Mouse (Mus musculus) heart, embryonic 11.5 days (tissue): ENCODE results near the gene Bcan. TPM values are rescaled to one million over a fixed set of nuclear protein-coding genes. Genes with fewer than 3 reads are reported as not detected.

Experiments
- ATAC-seq: fragments of 200-750 bp; cut with Nextera tagmentation; replicated peaks from 2 replicates; pipeline ENCODE4 v1.8.0; 2017; ENCODE audit warnings: moderate library complexity; ENCODE audit not compliant: insufficient number of reproducible peaks, low FRiP score, low TSS enrichment
- H3K27ac ChIP-seq: fragments of 300-500 bp; sonication (generic); 2 replicates; pipeline ENCODE4 v1.5.1; 2014; ENCODE audit warnings: mild to moderate bottlenecking, low read depth, low read length
- H3K27me3 ChIP-seq: fragments of 300-500 bp; sonication (generic); 2 replicates; pipeline ENCODE4 v1.6.1; 2014; ENCODE audit warnings: mild to moderate bottlenecking, low read length, mixed read lengths; ENCODE audit not compliant: control insufficient read depth, insufficient read depth
- H3K36me3 ChIP-seq: fragments of 300-500 bp; sonication (generic); 2 replicates; pipeline ENCODE4 v1.6.1; 2014; ENCODE audit warnings: mild to moderate bottlenecking, low read length, moderate library complexity, mixed read lengths; ENCODE audit not compliant: control insufficient read depth, insufficient read depth
- H3K4me1 ChIP-seq: fragments of 300-500 bp; sonication (generic); 2 replicates; pipeline ENCODE4 v1.6.1; 2014; ENCODE audit warnings: low read length; ENCODE audit not compliant: control insufficient read depth, insufficient read depth
- H3K4me2 ChIP-seq: fragments of 300-500 bp; sonication (generic); 2 replicates; pipeline ENCODE4 v1.6.1; 2014; ENCODE audit warnings: mild to moderate bottlenecking, moderate library complexity
- H3K4me3 ChIP-seq: fragments of 300-500 bp; sonication (generic); 2 replicates; pipeline ENCODE4 v1.5.1; 2014; ENCODE audit warnings: low read depth, low read length
- H3K9ac ChIP-seq: fragments of 300-500 bp; sonication (generic); 2 replicates; pipeline ENCODE4 v1.6.1; 2014; ENCODE audit warnings: mild to moderate bottlenecking, low read depth, low read length, moderate library complexity
- H3K9me3 ChIP-seq: fragments of 300-500 bp; sonication (generic); replicated peaks from 2 replicates; pipeline ENCODE4 v1.6.1; 2016; ENCODE audit warnings: low read length; ENCODE audit not compliant: control insufficient read depth
- WGBS: fragments of 180-500 bp; shearing (Covaris S2); extraction: QIAGEN DNeasy Blood & Tissue Kit; methylation state at CpG from one replicate; pipeline ENCODE4 v1.1.7; 2014; ENCODE audit not compliant: insufficient replicate concordance; 5-methylcytosine and 5-hydroxymethylcytosine counted together
- polyA plus RNA-seq: library from polyadenylated mRNA; unstranded; fragments of >200 nt; fragmentation: Nextera tagmentation; extraction: Ambion mirVana; gene quantifications from 2 replicates; pipeline ENCODE4 v1.2.1, GENCODE M21; 2014

The Bcan gene
- polyA plus RNA-seq, result not detected in 2 replicates

- Histone ChIP-seq H3K4me3 (peak within 1 kb of the TSS; percentile 38), H3K4me2 (peak within 1 kb of the TSS; percentile 66), H3K9me3 (peaks cover 4% of the 10 kb centered on the region; the same call in 1 of the 2 replicates), H3K4me1 (peaks cover 9% of the 10 kb centered on the region; the same call in 1 of the 2 replicates), H3K27me3 (peaks cover 94% of the 10 kb centered on the region), H3K36me3 (no peaks in the 10 kb centered on the region), H3K9ac (no peak within 1 kb of the TSS), H3K27ac (no peak within 1 kb of the TSS)
- under 1% methylated on average over 37 of the region's 39 CpGs for WGBS
- ATAC-seq, result no peak
Measured at GRCm38 (mm10) chr3:88000181-88000580, at the start of gene Bcan. Bcan (minus strand) TSS chr3:88000230.

GRCm38 (mm10) chr3:88049532-88049931 lies 49.5 kb upstream of the Bcan start:
- no peak for ATAC-seq
- H3K27me3 ChIP-seq, result no peaks in the 10 kb centered on the region
- H3K9me3 ChIP-seq, result no peaks in the 10 kb centered on the region
- WGBS, result 65% methylated on average over 3 of the region's 3 CpGs
- H3K9ac ChIP-seq, result no peak overlapping the region
- no peak overlapping the region for H3K27ac ChIP-seq
- no peak overlapping the region for H3K4me3 ChIP-seq
- no peak overlapping the region for H3K4me2 ChIP-seq
- peaks cover 11% of the 10 kb centered on the region for H3K36me3 ChIP-seq
- H3K4me1 ChIP-seq, result 0 out of 2 replicates have a peak, but pooled peaks cover 3% of the 10 kb centered on the region

- Histone ChIP-seq H3K9me3 (no peaks in the 10 kb centered on the region), H3K27me3 (peaks cover 8% of the 10 kb centered on the region; the same call in 1 of the 2 replicates), H3K4me3 (peak within 1 kb of the TSS; percentile 78), H3K9ac (peak within 1 kb of the TSS; percentile 74), H3K27ac (peak within 1 kb of the TSS; percentile 54; the same call in 1 of the 2 replicates), H3K36me3 (no peaks in the 10 kb centered on the region), H3K4me1 (no peaks in the 10 kb centered on the region), H3K4me2 (peak within 1 kb of the TSS; percentile 83)
- WGBS, result 8% methylated on average over 36 of the region's 36 CpGs
- ATAC-seq, result peak; percentile 80
Measured at GRCm38 (mm10) chr3:88042661-88043421, 42.8 kb upstream of the Bcan start, which contains the start of gene Gpatch4. Gpatch4 (plus strand) TSS chr3:88043108.

DNA sequence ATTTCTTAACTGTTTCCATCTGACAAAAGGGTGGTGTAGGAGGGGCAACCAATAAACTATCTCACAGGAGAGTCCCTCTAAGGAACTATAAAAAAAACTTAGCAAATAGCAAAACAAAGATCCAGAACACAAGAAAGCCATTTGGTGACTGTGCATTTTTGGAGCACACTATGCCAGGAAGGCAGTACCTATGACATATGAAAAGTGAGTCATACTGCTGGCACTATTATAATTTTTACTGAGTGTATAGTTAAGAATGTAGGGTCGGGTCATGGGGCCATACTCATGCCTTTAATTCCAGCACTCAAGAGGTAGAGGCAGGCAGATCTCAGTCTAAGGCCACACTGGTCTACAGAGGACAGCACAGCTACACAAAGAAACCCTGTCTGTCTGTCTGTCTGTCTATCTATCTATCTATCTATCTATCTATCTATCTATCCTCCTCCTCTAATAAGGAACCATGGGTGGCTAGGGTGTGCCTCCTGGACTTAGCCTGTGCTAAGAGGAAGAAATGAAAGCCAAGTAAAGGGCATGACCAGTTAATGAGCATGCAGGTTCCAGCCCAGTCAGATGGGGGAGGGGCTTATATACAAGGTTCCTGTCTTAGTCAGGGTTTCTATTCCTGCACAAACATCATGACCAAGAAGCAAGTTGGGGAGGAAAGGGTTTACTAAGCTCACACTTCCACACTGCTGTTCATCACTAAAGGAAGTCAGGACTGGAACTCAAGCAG lies 35.7 kb upstream of the Bcan start:
- no peak overlapping the region for H3K9ac ChIP-seq
- H3K27ac ChIP-seq, result no peak overlapping the region
- peaks cover 23% of the 10 kb centered on the region for H3K27me3 ChIP-seq
- H3K4me3 ChIP-seq, result no peak overlapping the region
- 62% methylated on average over 1 of the region's 1 CpGs for WGBS
- H3K36me3 ChIP-seq, result no peaks in the 10 kb centered on the region
- ATAC-seq, result no peak
- H3K4me1 ChIP-seq, result no peaks in the 10 kb centered on the region
- H3K4me2 ChIP-seq, result no peak overlapping the region
- H3K9me3 ChIP-seq, result no peaks in the 10 kb centered on the region

- Histone ChIP-seq H3K4me2 (no peak overlapping the region), H3K27ac (no peak overlapping the region), H3K4me1 (no peaks in the 10 kb centered on the region), H3K36me3 (no peaks in the 10 kb centered on the region), H3K4me3 (no peak overlapping the region), H3K9me3 (no peaks in the 10 kb centered on the region), H3K27me3 (peaks cover 28% of the 10 kb centered on the region), H3K9ac (no peak overlapping the region)
- ATAC-seq, result no peak
- WGBS, result 52% methylated on average over 5 of the region's 5 CpGs
Measured at GRCm38 (mm10) chr3:88033506-88033905, 33.5 kb upstream of the Bcan start.

- ATAC-seq, result no peak
- Histone ChIP-seq H3K4me2 (peak overlapping the region; percentile 23; the same call in 1 of the 2 replicates), H3K27me3 (peaks cover 42% of the 10 kb centered on the region)
Measured at GRCm38 (mm10) chr3:88030608-88031395, 30.8 kb upstream of the Bcan start.

DNA sequence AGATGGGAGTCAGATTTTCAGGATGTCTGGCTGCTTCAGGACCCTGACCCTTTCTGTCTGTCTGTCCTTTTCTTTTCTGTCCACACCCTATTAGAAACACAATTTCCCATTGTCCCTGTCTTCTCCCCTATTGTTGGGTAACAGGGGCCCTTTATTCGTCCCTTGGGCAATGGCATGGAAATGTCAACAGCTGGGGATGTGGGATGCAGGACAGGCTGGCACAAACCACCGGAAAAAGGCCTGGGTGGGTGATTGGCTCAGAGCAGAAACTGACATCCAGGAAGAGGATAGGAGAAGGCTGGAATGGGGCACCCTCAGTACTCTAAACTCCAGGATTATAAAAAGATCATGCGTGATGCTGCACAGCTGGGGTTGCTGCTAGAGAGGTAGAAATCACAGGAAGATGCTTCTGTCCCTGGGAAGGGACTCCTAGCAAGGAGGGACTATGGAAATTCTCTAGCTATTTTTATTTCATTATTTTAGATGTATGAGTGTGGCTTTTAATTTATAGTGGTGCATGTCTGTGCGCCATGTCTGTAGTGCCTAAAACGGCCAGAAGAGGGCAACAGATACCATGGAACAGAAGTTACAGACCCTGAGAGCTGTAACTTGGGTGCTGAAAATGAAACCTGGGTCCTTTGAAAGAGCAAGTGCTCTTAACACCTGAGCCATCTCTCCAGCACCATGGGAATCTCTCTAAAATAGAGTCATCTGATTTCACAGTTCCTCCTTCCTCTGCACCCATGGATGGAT lies 27.6 kb upstream of the Bcan start, which contains the start of gene Hapln2:
Gene Hapln2 (minus strand): TSS at position 150 of the 753 bp plus-strand sequence.
- H3K4me2 ChIP-seq, result no peak within 1 kb of the TSS
- peaks cover 72% of the 10 kb centered on the region for H3K27me3 ChIP-seq
- no peak within 1 kb of the TSS for H3K4me3 ChIP-seq
- no peaks in the 10 kb centered on the region for H3K36me3 ChIP-seq
- H3K27ac ChIP-seq, result no peak within 1 kb of the TSS
- ATAC-seq, result no peak
- H3K9ac ChIP-seq, result no peak within 1 kb of the TSS
- peaks cover 9% of the 10 kb centered on the region for H3K4me1 ChIP-seq
- 47% methylated on average over 5 of the region's 5 CpGs for WGBS
- H3K9me3 ChIP-seq, result peaks cover 7% of the 10 kb centered on the region; the same call in 1 of the 2 replicates

More at GRCm38 (mm10) chr3:88030608-88031395, 30.8 kb upstream of the Bcan start:
- Histone ChIP-seq H3K27ac (no peak overlapping the region), H3K36me3 (no peaks in the 10 kb centered on the region), H3K4me3 (no peak overlapping the region), H3K4me1 (no peaks in the 10 kb centered on the region), H3K9me3 (peaks cover 7% of the 10 kb centered on the region; the same call in 1 of the 2 replicates), H3K9ac (0 out of 2 replicates have a peak overlapping the region, but pooled peaks have one; percentile 10)
- 16% methylated on average over 19 of the region's 19 CpGs for WGBS
